Mouse (Mus musculus) ovary, postnatal 36 days (tissue): ENCODE measurements around the gene Mesd.

ENCODE experiments used
- DNase-seq: peaks from one replicate; pipeline ENCODE4 v3.0.0; 2022; ENCODE audit warnings: low spot score, mixed read lengths

Gene Mesd

GRCm38 (mm10) chr7:83913405-83913932, 29.2 kb downstream of the Mesd start:
- DNase-seq: no peak

GRCm38 (mm10) chr7:83913995-83914394, 29.7 kb downstream of the Mesd start:
- no peak for DNase-seq

GRCm38 (mm10) chr7:83914566-83914965, 30.3 kb downstream of the Mesd start:
- peak; percentile 77 for DNase-seq

- no peak for DNase-seq
Measured at GRCm38 (mm10) chr7:83920241-83920640, 36.0 kb downstream of the Mesd start.

- DNase-seq: no peak
Measured at GRCm38 (mm10) chr7:83921637-83922036, 37.4 kb downstream of the Mesd start.

- no peak for DNase-seq
Measured at GRCm38 (mm10) chr7:83939017-83939721, 54.9 kb downstream of the Mesd start.

- no peak for DNase-seq
Measured at GRCm38 (mm10) chr7:83940136-83940535, 55.9 kb downstream of the Mesd start.

GRCm38 (mm10) chr7:83941701-83942101, 57.4 kb downstream of the Mesd start:
- no peak for DNase-seq

GRCm38 (mm10) chr7:83948743-83949142, 64.5 kb downstream of the Mesd start:
- DNase-seq: no peak

GRCm38 (mm10) chr7:83949662-83950061, 65.4 kb downstream of the Mesd start:
- DNase-seq: no peak
